Mouse (Mus musculus): ENCODE results near the gene Ccdc33.

DNA sequence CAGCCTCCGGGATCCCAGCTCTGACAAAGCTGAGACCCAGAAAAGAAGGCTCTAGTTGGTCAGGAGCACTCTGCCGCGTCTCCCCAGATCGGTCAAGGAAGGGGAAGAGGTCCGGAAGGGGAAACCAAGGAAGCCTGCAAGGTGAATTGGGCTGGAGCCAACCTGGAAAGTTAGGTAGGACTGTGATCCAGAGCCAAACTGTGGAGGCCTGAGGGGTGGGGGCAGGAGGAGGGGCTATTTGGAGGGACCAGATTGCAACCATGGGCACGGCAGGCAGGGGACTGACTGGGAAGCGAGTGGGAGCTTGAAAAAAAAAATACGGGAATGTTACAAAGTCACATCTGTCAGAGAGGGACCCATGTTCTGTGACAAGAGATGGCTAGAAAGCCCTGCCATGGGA, 10.9 kb upstream of the Ccdc33 start:
- TF ChIP-seq BHLHE40 (IDR thresholded peaks at IDR 0.05; ENCODE audit: low read depth, low read length) (no peak), CHD2 (IDR thresholded peaks at IDR 0.05; ENCODE audit: low read length) (no peak), ZNF384 (IDR thresholded peaks at IDR 0.05; ENCODE audit: low read depth, low read length) (no peak), ZC3H11A (IDR thresholded peaks at IDR 0.05; ENCODE audit: low read depth, low read length) (no peak)

Data from CH12.LX (cell line).